Mouse (Mus musculus) thymus, adult 2 months (tissue): ENCODE data around the gene Ccdc74a.

Source experiments
- CTCF ChIP-seq: fragments of 200-500 bp; IDR thresholded peaks from 2 replicates; pipeline ENCODE4 v1.5.1; 2012; ENCODE audit warnings: mild to moderate bottlenecking, control low read depth, low read length, moderate library complexity, borderline replicate concordance; ENCODE audit not compliant: control insufficient read depth, poor library complexity, insufficient read depth; ENCODE audit errors: extremely low read depth
- POLR2A ChIP-seq: fragments of 200-500 bp; IDR thresholded peaks from 2 replicates; pipeline ENCODE4 v1.6.1; 2012; ENCODE audit warnings: mild to moderate bottlenecking, low read length, control low read depth, moderate library complexity; ENCODE audit not compliant: control insufficient read depth, poor library complexity, insufficient read depth; ENCODE audit errors: extremely low read depth

DNA sequence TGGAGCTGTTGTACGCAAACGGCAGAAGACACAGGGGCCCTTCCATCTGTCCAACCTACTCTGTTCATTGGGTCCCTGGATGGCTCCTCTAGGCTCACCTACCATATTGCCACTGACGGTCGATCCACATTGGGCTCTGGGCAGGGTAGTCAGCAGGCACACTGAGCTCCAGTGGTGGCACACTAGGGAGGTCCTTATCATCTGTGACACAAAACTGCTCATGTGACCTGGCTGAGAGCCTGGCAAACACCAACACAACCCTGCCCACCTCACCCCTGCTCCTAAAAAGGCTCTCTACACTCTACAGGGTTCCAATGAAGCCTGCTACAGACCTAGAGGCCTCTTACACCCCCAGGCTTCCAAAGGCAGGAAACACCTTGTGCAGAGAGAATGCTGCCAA is 6.3 kb downstream of the Ccdc74a start:
- TF ChIP-seq CTCF: no peak
- TF ChIP-seq POLR2A: no peak
